Mouse (Mus musculus) heart, postnatal 14 days (tissue): ENCODE results near the gene Rffl. TPM values are rescaled to one million over a fixed set of nuclear protein-coding genes. Genes with fewer than 3 reads are reported as not detected.
A peak's percentile ranks its signal among the peaks of the same experiment; 100 is the strongest.

Source experiments
- DNase-seq, 2 experiments: peaks; one replicate each; pipeline ENCODE4 v3.0.0; 2021 to 2022
- intact Hi-C: fragments of 180-260 bp; cut with DNase I; formaldehyde crosslinking; loops from one replicate; pipeline ENCODE4 v1.15.1; 2025
- total RNA-seq, 2 experiments: library from RNA; stranded (reverse); gene quantifications; 2 replicates each; pipeline ENCODE4 v1.2.3; 2021

Rffl gene
- total RNA-seq, 2 experiments from 2014 or later: 5.0 to 6.5 TPM

GRCm38 (mm10) chr11:82783453-82783852 is 87.6 kb downstream of the Rffl start:
- intact Hi-C loops: no loop called here
- DNase-seq: no peak

DNA sequence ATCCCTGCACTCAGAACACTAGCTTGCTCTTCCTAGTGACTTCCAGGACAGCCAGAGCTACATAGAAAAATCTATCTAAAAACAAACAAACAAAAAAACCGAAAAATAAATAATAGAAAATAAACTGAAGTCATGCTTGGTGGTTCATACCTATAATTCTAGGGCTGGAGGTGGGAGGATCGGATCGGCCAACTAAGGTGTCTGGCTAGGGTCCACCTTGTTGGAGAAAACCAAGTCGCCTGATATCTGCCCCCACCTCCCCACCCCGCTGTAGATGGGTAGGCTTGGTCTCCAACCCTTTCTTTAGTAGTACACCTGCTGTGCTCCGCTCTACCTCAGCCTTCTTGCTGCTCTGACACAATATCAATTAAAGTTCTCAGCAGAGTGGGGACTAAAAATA is 88.8 kb downstream of the Rffl start:
- intact Hi-C loops: no loop called here
- DNase-seq: no peak

DNA sequence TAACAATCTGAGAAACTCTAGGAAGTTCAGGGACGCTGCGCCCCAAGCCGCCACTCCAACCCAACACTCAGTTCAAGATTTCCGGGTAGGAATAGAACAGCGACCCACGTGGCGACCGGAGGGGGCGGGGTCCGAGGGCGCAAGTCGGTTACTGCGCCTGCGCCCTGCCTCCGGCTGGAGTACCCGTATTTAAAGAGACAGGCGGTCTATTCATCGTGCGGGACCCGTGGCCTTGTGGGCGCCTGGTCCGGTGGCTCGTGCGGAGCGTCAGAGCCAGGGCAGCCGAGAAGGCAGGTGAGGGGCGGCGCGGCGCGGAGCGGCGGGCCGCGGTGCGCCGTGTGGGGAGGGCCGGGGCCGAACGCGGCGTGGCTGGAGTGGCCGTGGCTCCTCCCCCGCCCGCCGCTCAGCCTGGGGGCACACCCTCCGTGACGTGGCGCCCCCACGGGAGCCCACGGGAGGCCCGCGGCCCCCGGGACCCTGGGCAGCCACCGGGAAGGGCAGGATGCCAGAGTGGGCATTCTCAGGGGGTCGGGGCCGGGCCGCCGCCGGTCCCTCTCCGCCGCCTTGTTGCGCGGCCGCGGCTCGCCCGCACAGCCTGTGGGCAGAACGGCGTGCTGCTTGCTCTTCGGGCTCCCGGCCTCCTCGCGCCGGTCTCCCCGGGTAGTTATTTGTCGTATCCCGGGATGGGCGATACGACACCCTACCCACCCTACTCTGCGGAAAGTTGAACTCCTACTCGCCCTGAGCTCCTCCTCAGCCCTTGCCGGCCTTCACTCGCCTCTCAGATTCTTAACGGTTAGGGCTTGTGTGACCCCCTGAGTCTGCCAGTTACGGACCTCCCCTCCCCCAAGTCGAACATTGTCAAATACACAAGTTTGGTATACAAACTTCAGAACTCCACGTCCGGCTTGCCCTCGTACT is 89.8 kb downstream of the Rffl start, which contains the start of gene Lig3:
Lig3 (plus strand) TSS at position 126 of the 921 bp plus-strand sequence.
- intact Hi-C loops: loop anchor here (2.0 kb wide), 1 partner anchor 16 kb away; the partner anchor contains the start of genes Cct6b and Zfp830
- peak; percentile 95 for DNase-seq

- DNase-seq: no peak
- intact Hi-C loops: loop anchor here (2.0 kb wide), 1 partner anchor 15 kb away; the partner anchor contains the start of genes Cct6b and Zfp830
Observed at GRCm38 (mm10) chr11:82780134-82780533, 90.9 kb downstream of the Rffl start.

- intact Hi-C loops: loop anchor here (2.0 to 5.0 kb wide), 3 partner anchors 16 to 128 kb away; partner anchors contain the start of genes Fndc8, Lig3, Rad51d and Rffl
- DNase-seq: no peak
Observed at GRCm38 (mm10) chr11:82764438-82764924, 106.5 kb downstream of the Rffl start.

- intact Hi-C loops: loop anchor here (2.0 to 5.0 kb wide), 3 partner anchors 17 to 128 kb away; partner anchors contain the start of genes Fndc8, Lig3, Rad51d and Rffl
- peak; percentile 96 for DNase-seq
Observed at GRCm38 (mm10) chr11:82763742-82764437, 107.1 kb downstream of the Rffl start, which contains the start of the genes Cct6b and Zfp830. Gene Cct6b, minus strand, starts transcription at chr11:82764321. Gene Zfp830, plus strand, starts transcription at chr11:82764345.

GRCm38 (mm10) chr11:82763261-82763660 is 107.7 kb downstream of the Rffl start:
- intact Hi-C loops: loop anchor here (5.0 kb wide), 2 partner anchors 109 to 129 kb away; partner anchors contain the start of genes Fndc8, Rad51d and Rffl

DNA sequence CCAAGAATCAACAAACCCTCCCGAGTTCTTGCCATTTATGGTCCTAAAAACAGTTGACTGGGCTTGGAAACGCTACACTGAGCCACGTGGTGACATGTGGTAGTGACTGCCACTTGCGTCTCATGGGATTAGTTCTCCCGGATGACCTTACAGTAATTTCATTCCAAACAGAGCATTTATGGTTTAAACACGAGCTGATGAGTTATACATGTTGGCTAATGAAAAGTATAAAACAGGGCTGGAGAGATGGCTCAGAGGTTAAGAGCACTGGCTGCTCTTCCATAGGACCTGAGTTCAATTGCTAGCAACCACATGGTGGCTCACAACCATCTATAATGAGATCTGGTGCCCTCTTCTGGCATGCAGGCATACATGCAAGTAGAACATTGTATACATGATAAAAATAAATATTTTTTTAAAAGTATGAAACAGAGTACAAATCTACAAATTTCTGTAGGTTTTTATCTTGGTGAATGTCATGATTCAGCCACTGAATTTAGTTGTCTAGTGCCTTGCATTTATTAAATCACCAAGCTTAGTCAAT is 108.7 kb downstream of the Rffl start:
- DNase-seq: no peak
- intact Hi-C loops: loop anchor here (5.0 kb wide), 2 partner anchors 110 to 130 kb away; partner anchors contain the start of genes Fndc8, Rad51d and Rffl

More at GRCm38 (mm10) chr11:82763261-82763660, 107.7 kb downstream of the Rffl start:
- no peak for DNase-seq

- no peak for DNase-seq
- intact Hi-C loops: no loop called here
Observed at GRCm38 (mm10) chr11:82755919-82756318, 115.1 kb downstream of the Rffl start.

Other genes starting within 250 kb of the Rffl start
- gene Cct6b, start 106.9 kb downstream of the Rffl start, total RNA-seq: under 1 TPM in 1 of 2 experiments, not detected in 1; 0.33 TPM
- 10 to 100 TPM; 15.3 to 16.5 TPM for gene Zfp830, start 106.9 kb downstream of the Rffl start, total RNA-seq
- 10 to 100 TPM; 20.6 to 21.9 TPM for gene Lig3, start 90.1 kb downstream of the Rffl start, total RNA-seq
- gene Rad51d, start 19.4 kb upstream of the Rffl start, total RNA-seq: 1 to 10 TPM; 8.0 to 8.3 TPM
- gene Fndc8, start 20.9 kb upstream of the Rffl start, total RNA-seq: not detected
- 10 to 100 TPM; 12.6 to 12.7 TPM for gene Nle1, start 37.2 kb upstream of the Rffl start, total RNA-seq
- 100 to 1,000 TPM; 162 to 164 TPM for gene Unc45b, start 39.3 kb upstream of the Rffl start, total RNA-seq
- 10 to 100 TPM; 78.3 to 87.2 TPM for gene Slfn5, start 80.1 kb upstream of the Rffl start, total RNA-seq
- 1 to 10 TPM; 1.2 to 2.3 TPM for gene Slfn9, start 120.6 kb upstream of the Rffl start, total RNA-seq
- under 1 TPM; 0.22 to 0.46 TPM for gene Slfn8, start 149.6 kb upstream of the Rffl start, total RNA-seq
- 1 to 10 TPM; 3.5 to 4.8 TPM for gene Slfn2, start 193.9 kb upstream of the Rffl start, total RNA-seq
- under 1 TPM in 1 of 2 experiments, not detected in 1; 0.41 TPM for gene Slfn1, start 245.6 kb upstream of the Rffl start, total RNA-seq